In the genomic region with DNA sequence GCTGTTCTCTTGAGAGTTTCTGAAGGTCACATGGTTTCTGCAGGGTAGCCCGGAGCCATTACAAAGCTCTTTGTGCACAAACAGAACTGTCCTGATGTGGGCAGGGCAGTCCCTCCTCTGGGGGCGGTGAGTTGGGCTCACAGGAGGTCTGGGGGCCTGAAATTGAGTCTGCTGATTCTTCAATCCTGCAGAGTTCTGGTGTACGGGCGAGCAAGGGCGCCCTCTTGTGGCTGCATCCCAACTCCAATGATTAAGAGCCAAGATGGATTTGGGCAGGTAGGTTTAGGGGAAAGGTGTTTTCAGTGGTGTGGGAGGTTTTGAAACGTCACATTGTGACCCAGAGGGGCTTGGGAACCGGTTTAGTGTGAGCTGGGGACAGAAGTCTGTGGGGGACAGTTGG, we compare ENCODE assay signal across 9 mouse cellular contexts.
DNase-seq lines count a peak whose midpoint lies in the region; ATAC-seq and TF ChIP-seq lines count a peak whose summit lies in the region.
"Had no signal": no experiment of that assay in that cellular context is flagged by ENCODE, and none has a peak within 500 bp of the region (broad histone marks: within the 10 kb centered on the region; RNA-seq: fewer than 3 reads in every experiment).

No protein-coding gene starts in this region.

- no peaks in the 10 kb centered on the region for H3K79me3 ChIP-seq in C2C12 (ENCODE audit: low read depth)

- H3K79me2 ChIP-seq in C2C12 (ENCODE audit: control insufficient read depth, insufficient read depth) = no peaks in the 10 kb centered on the region

- H3K9me3 ChIP-seq in forebrain, embryonic 14.5 days (replicated peaks; ENCODE audit: control insufficient read depth, low read length) = no peaks in the 10 kb centered on the region
- no peaks in the 10 kb centered on the region for H3K9me3 ChIP-seq in midbrain, embryonic 13.5 days
- H3K9me3 ChIP-seq: stomach, embryonic 15.5 days had no signal

- no peak overlapping the region for H3ac ChIP-seq in C2C12 (ENCODE audit: control insufficient read depth, insufficient read length, low read depth)

- H3K27ac ChIP-seq in forebrain, embryonic 14.5 days (ENCODE audit: low read depth, low read length) = no peak overlapping the region
- no peak overlapping the region for H3K27ac ChIP-seq in midbrain, embryonic 13.5 days
- H3K27ac ChIP-seq: stomach, embryonic 15.5 days had no signal

- 1% methylated on average over 7 of the region's 7 CpGs for WGBS in forebrain, embryonic 14.5 days
- 1% methylated on average over 7 of the region's 7 CpGs for WGBS in midbrain, embryonic 13.5 days

- H3K4me3 ChIP-seq in C2C12 (ENCODE audit: insufficient read depth, poor library complexity, severe bottlenecking) = no peak overlapping the region
- no peak overlapping the region for H3K4me3 ChIP-seq in forebrain, embryonic 14.5 days (ENCODE audit: low read depth, low read length)
- H3K4me3 ChIP-seq in midbrain, embryonic 13.5 days (replicated peaks) = no peak overlapping the region
- H3K4me3 ChIP-seq: stomach, embryonic 15.5 days had no signal

- 0 out of 2 replicates have a peak, but pooled peaks cover 5% of the 10 kb centered on the region for H3K4me1 ChIP-seq in forebrain, embryonic 14.5 days (ENCODE audit: control insufficient read depth, insufficient read depth, low read length)
- peaks cover 13% of the 10 kb centered on the region for H3K4me1 ChIP-seq in midbrain, embryonic 13.5 days (replicated peaks)
- H3K4me1 ChIP-seq: stomach, embryonic 15.5 days had no signal

- no peaks in the 10 kb centered on the region for H3K27me3 ChIP-seq in C2C12 (ENCODE audit: control insufficient read depth, insufficient read depth, insufficient read length)
- no peaks in the 10 kb centered on the region for H3K27me3 ChIP-seq in forebrain, embryonic 14.5 days (replicated peaks; ENCODE audit: control insufficient read depth, insufficient read depth, low read length)
- peaks cover 6% of the 10 kb centered on the region for H3K27me3 ChIP-seq in midbrain, embryonic 13.5 days

- peak; percentile 41 for TF ChIP-seq CTCF in C2C12 (IDR thresholded peaks at IDR 0.05; ENCODE audit: control insufficient read depth, insufficient read depth, insufficient read length)

- H3K9ac ChIP-seq in forebrain, embryonic 14.5 days (ENCODE audit: low read length) = no peak overlapping the region
- H3K9ac ChIP-seq in midbrain, embryonic 13.5 days (replicated peaks) = no peak overlapping the region
- H3K9ac ChIP-seq: stomach, embryonic 15.5 days had no signal

- ATAC-seq in forebrain, embryonic 14.5 days = peak; percentile 40; the same call in 1 of the 2 replicates
- 0 out of 2 replicates have a peak, but pooled peaks have one; percentile 37 for ATAC-seq in midbrain, embryonic 13.5 days

- no peak overlapping the region for H3K4me2 ChIP-seq in forebrain, embryonic 14.5 days (ENCODE audit: low read length)
- H3K4me2 ChIP-seq in midbrain, embryonic 13.5 days (replicated peaks) = no peak overlapping the region
- H3K4me2 ChIP-seq: stomach, embryonic 15.5 days had no signal

- peak; percentile 52 for DNase-seq in gastrocnemius, adult 18-20 months (ENCODE audit: low spot score)
- no peak for DNase-seq in gastrocnemius, postnatal 25 days
- DNase-seq in cerebellum, adult 11-12 months = peak; percentile 40
- peak; percentile 82 for DNase-seq in forebrain, embryonic 14.5 days (ENCODE audit: low spot score)
- DNase-seq in kidney, postnatal 36 days = peak; percentile 32 to 79
- DNase-seq in thymus, postnatal 0 days (ENCODE audit: low spot score) = peak; percentile 75

- peaks cover 6% of the 10 kb centered on the region for H3K36me3 ChIP-seq in C2C12 (ENCODE audit: control insufficient read depth, insufficient read depth)
- no peaks in the 10 kb centered on the region for H3K36me3 ChIP-seq in forebrain, embryonic 14.5 days (ENCODE audit: control insufficient read depth, insufficient read depth, low read length)
- H3K36me3 ChIP-seq in midbrain, embryonic 13.5 days = no peaks in the 10 kb centered on the region
- H3K36me3 ChIP-seq: stomach, embryonic 15.5 days had no signal

TF ChIP-seq in C2C12, 6 proteins besides CTCF, POLR2A, EP300 and RAD21:
- TF ChIP-seq USF1 (IDR thresholded peaks at IDR 0.05; ENCODE audit: low read depth) (no peak), FOSL1 (IDR thresholded peaks at IDR 0.05; ENCODE audit: insufficient read depth, low read length, poor library complexity, severe bottlenecking) (no peak), MYOD1 (IDR thresholded peaks at IDR 0.05; ENCODE audit: control insufficient read depth, insufficient read length, low read depth) (no peak), CEBPB (IDR thresholded peaks at IDR 0.05; ENCODE audit: low read depth) (no peak), MAX (IDR thresholded peaks at IDR 0.05) (no peak), MYOG (IDR thresholded peaks at IDR 0.05; ENCODE audit: control insufficient read depth, extremely low read depth, insufficient read length) (no peak)
TF ChIP-seq in C2C12: peak in this region for 0.
